Mouse (Mus musculus) intestine, embryonic 16.5 days (tissue): ENCODE results near the gene Rcsd1. TPM values are rescaled to one million over a fixed set of nuclear protein-coding genes. Genes with fewer than 3 reads are reported as not detected.

ENCODE experiments used
- ATAC-seq: fragments of 200-750 bp; cut with Nextera tagmentation; 2 replicates; pipeline ENCODE4 v1.8.0; 2017; ENCODE audit warnings: moderate TSS enrichment, moderate library complexity
- H3K27ac ChIP-seq: fragments of 300-500 bp; sonication (generic); 2 replicates; pipeline ENCODE4 v1.5.1; 2014; ENCODE audit warnings: mild to moderate bottlenecking, low read length
- H3K27me3 ChIP-seq: fragments of 300-500 bp; sonication (generic); replicated peaks from 2 replicates; pipeline ENCODE4 v1.6.1; 2014; ENCODE audit warnings: low read length, control low read depth, mixed read lengths; ENCODE audit not compliant: control insufficient read depth, insufficient read depth
- H3K36me3 ChIP-seq: fragments of 300-500 bp; sonication (generic); 2 replicates; pipeline ENCODE4 v1.6.1; 2014; ENCODE audit warnings: low read length, control low read depth; ENCODE audit not compliant: control insufficient read depth, insufficient read depth
- H3K4me1 ChIP-seq: fragments of 300-500 bp; sonication (generic); 2 replicates; pipeline ENCODE4 v1.6.1; 2014; ENCODE audit warnings: low read length, control low read depth, mixed read lengths; ENCODE audit not compliant: control insufficient read depth, insufficient read depth
- H3K4me2 ChIP-seq: fragments of 300-500 bp; sonication (generic); 2 replicates; pipeline ENCODE4 v1.6.1; 2014; ENCODE audit warnings: low read depth, low read length, control low read depth
- H3K4me3 ChIP-seq: fragments of 300-500 bp; sonication (generic); 2 replicates; pipeline ENCODE4 v1.5.1; 2014; ENCODE audit warnings: mild to moderate bottlenecking, low read length
- H3K9ac ChIP-seq: fragments of 300-500 bp; sonication (generic); 2 replicates; pipeline ENCODE4 v1.6.1; 2014; ENCODE audit warnings: low read depth, low read length
- H3K9me3 ChIP-seq: fragments of 300-500 bp; sonication (generic); 2 replicates; pipeline ENCODE4 v1.6.1; 2016; ENCODE audit warnings: low read length, control low read depth; ENCODE audit not compliant: control insufficient read depth
- WGBS: fragments of 180-500 bp; shearing (Covaris S2); extraction: QIAGEN DNeasy Blood & Tissue Kit; methylation state at CpG from one replicate; pipeline ENCODE4 v1.1.7; 2014; 5-methylcytosine and 5-hydroxymethylcytosine counted together
- polyA plus RNA-seq: library from polyadenylated mRNA; unstranded; fragments of >200 nt; fragmentation: Nextera tagmentation; extraction: Ambion mirVana; gene quantifications from 2 replicates; pipeline ENCODE4 v1.2.1, GENCODE M21; 2015

Rcsd1 gene
- polyA plus RNA-seq, 1 experiment from 2014 or later, result 32.4 TPM

DNA sequence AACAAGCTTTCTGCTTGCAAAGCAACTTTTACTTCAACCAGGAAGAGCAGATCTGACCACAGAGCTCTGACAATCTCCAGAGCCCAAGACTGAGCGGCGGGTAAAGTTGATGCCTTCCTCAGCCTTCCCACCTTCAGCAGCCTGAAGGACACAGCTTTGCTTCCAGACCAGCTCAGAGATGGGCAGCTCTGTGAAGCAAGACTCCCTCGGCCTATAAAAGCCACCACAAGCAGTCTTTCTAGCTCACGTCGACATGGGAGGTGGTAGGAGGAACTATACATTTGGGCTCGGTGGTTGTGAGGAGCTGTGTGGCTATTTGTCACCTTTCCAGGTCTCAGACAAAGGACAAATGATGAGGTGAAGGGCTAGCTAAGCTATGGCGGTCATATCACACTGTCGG lies 11.9 kb downstream of the Rcsd1 start:
- H3K27ac ChIP-seq, result no peak overlapping the region
- H3K4me1 ChIP-seq, result peaks cover 46% of the 10 kb centered on the region
- WGBS, result 61% methylated on average over 8 of the region's 8 CpGs
- no peak overlapping the region for H3K9ac ChIP-seq
- no peaks in the 10 kb centered on the region for H3K27me3 ChIP-seq
- no peak for ATAC-seq
- no peaks in the 10 kb centered on the region for H3K36me3 ChIP-seq
- no peak overlapping the region for H3K4me2 ChIP-seq
- H3K4me3 ChIP-seq, result no peak overlapping the region
- no peaks in the 10 kb centered on the region for H3K9me3 ChIP-seq

- no peaks in the 10 kb centered on the region for H3K36me3 ChIP-seq
- H3K27me3 ChIP-seq, result no peaks in the 10 kb centered on the region
- no peak overlapping the region for H3K27ac ChIP-seq
- H3K4me1 ChIP-seq, result peaks cover 39% of the 10 kb centered on the region
- H3K9ac ChIP-seq, result no peak overlapping the region
- WGBS, result 74% methylated on average over 7 of the region's 7 CpGs
- H3K9me3 ChIP-seq, result no peaks in the 10 kb centered on the region
- H3K4me2 ChIP-seq, result no peak overlapping the region
- ATAC-seq, result no peak
- no peak overlapping the region for H3K4me3 ChIP-seq
Measured at GRCm38 (mm10) chr1:165696870-165697269, 12.7 kb downstream of the Rcsd1 start.

GRCm38 (mm10) chr1:165696040-165696439 lies 13.5 kb downstream of the Rcsd1 start:
- H3K4me1 ChIP-seq, result peaks cover 39% of the 10 kb centered on the region
- no peak overlapping the region for H3K9ac ChIP-seq
- no peaks in the 10 kb centered on the region for H3K27me3 ChIP-seq
- H3K9me3 ChIP-seq, result no peaks in the 10 kb centered on the region
- ATAC-seq, result no peak
- H3K27ac ChIP-seq, result no peak overlapping the region
- no peaks in the 10 kb centered on the region for H3K36me3 ChIP-seq
- H3K4me3 ChIP-seq, result no peak overlapping the region
- 79% methylated on average over 5 of the region's 5 CpGs for WGBS
- H3K4me2 ChIP-seq, result no peak overlapping the region

DNA sequence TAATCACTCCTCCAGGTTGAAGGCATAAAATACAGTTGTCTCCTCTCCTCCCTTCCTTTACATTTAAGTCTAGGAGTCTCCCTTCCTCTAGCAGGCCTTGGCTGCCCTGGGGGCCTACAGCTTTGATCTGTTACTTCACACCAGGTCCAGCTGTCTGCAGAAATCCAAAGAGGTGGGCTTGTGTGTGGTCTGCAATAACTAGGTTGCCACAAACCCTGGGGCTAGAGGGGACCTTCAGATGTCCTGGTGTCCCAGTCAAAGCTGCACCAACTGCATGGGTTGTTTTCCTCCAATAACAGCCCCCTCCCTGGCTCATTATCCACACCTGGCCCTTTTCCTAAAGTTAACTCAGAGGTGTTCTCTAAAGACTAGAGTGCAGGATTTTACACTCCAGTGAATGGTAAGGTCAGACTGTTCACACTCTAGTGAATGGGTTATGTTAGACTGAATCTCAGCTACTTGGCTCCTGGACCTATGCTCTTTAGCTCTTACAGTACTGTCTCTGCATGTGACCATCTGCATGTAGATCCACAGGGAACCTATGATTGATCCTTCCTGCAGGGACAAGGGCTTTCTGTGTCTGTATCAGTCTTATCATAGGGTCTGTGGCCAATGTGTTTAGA lies 14.1 kb downstream of the Rcsd1 start:
- Histone ChIP-seq H3K27ac (no peak overlapping the region), H3K9me3 (no peaks in the 10 kb centered on the region), H3K27me3 (no peaks in the 10 kb centered on the region), H3K4me3 (no peak overlapping the region), H3K4me1 (peaks cover 40% of the 10 kb centered on the region), H3K36me3 (no peaks in the 10 kb centered on the region), H3K4me2 (no peak overlapping the region), H3K9ac (no peak overlapping the region)
- no peak for ATAC-seq

- Histone ChIP-seq H3K4me1 (peaks cover 36% of the 10 kb centered on the region), H3K9ac (no peak overlapping the region), H3K27me3 (no peaks in the 10 kb centered on the region), H3K4me2 (no peak overlapping the region), H3K27ac (peak overlapping the region; percentile 45), H3K36me3 (no peaks in the 10 kb centered on the region), H3K4me3 (no peak overlapping the region), H3K9me3 (no peaks in the 10 kb centered on the region)
- WGBS, result 42% methylated on average over 7 of the region's 7 CpGs
- 0 out of 2 replicates have a peak, but pooled peaks have one; percentile 21 for ATAC-seq
Measured at GRCm38 (mm10) chr1:165693856-165694255, 15.7 kb downstream of the Rcsd1 start.

DNA sequence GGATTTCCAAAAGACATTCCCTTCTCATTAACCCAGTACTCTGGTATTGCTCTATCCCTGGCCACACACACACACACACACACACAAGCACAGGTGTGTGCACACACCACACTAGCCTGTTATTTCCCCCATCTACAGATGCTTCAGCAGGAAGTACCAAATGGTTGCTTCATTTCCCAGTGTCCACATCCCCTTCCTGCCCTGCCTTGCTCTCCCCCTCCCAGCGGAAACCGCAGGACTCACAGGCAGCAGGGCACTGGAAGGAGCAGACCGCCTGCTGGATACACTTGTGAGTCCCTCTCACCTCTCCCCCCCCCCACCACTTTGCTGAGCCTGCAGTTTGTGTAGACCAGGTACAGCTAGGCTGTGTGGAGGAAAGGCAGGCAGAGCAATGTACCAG lies 18.0 kb downstream of the Rcsd1 start:
- H3K4me1 ChIP-seq, result peaks cover 39% of the 10 kb centered on the region
- H3K4me3 ChIP-seq, result no peak overlapping the region
- no peaks in the 10 kb centered on the region for H3K36me3 ChIP-seq
- H3K9ac ChIP-seq, result no peak overlapping the region
- H3K4me2 ChIP-seq, result no peak overlapping the region
- 42% methylated on average over 3 of the region's 3 CpGs for WGBS
- peak; percentile 66 for ATAC-seq
- H3K27me3 ChIP-seq, result no peaks in the 10 kb centered on the region
- H3K27ac ChIP-seq, result no peak overlapping the region
- no peaks in the 10 kb centered on the region for H3K9me3 ChIP-seq

DNA sequence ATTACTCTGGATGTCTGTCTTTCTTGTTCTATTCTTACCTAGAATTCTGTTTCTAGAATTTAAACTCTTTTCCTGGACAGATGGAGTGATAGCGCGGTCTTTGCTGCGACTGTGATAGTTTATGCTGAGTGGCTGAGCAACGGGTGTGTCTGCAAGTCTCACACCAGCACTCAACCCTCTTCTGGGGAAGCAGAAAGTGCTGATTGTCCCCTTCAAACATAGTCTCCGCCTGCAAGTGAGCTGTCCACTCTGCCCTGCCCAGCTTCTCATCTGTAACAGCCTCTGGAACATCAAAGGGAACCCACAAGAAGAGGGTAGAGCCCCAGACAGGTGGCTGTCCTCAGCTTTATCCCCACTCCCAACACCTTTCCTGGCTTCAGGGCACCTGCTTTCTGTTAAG lies 19.7 kb downstream of the Rcsd1 start:
- Histone ChIP-seq H3K4me1 (peaks cover 28% of the 10 kb centered on the region), H3K36me3 (no peaks in the 10 kb centered on the region), H3K9ac (no peak overlapping the region), H3K27me3 (no peaks in the 10 kb centered on the region), H3K9me3 (no peaks in the 10 kb centered on the region), H3K4me3 (no peak overlapping the region), H3K27ac (no peak overlapping the region), H3K4me2 (no peak overlapping the region)
- ATAC-seq, result no peak
- 69% methylated on average over 5 of the region's 5 CpGs for WGBS

- peaks cover 19% of the 10 kb centered on the region for H3K4me1 ChIP-seq
- H3K27ac ChIP-seq, result no peak overlapping the region
- H3K27me3 ChIP-seq, result no peaks in the 10 kb centered on the region
- WGBS, result 90% methylated on average over 2 of the region's 2 CpGs
- no peak overlapping the region for H3K4me2 ChIP-seq
- H3K36me3 ChIP-seq, result no peaks in the 10 kb centered on the region
- H3K9ac ChIP-seq, result no peak overlapping the region
- no peak overlapping the region for H3K4me3 ChIP-seq
- no peak for ATAC-seq
- no peaks in the 10 kb centered on the region for H3K9me3 ChIP-seq
Measured at GRCm38 (mm10) chr1:165687861-165688260, 21.7 kb downstream of the Rcsd1 start.

GRCm38 (mm10) chr1:165686963-165687362 lies 22.6 kb downstream of the Rcsd1 start:
- Histone ChIP-seq H3K4me1 (peaks cover 15% of the 10 kb centered on the region), H3K9me3 (no peaks in the 10 kb centered on the region), H3K27ac (no peak overlapping the region), H3K36me3 (no peaks in the 10 kb centered on the region), H3K27me3 (no peaks in the 10 kb centered on the region), H3K4me3 (no peak overlapping the region), H3K9ac (no peak overlapping the region), H3K4me2 (no peak overlapping the region)
- ATAC-seq, result no peak
- WGBS, result 50% methylated on average over 8 of the region's 8 CpGs

GRCm38 (mm10) chr1:165686349-165686748 lies 23.2 kb downstream of the Rcsd1 start:
- no peak for ATAC-seq
- Histone ChIP-seq H3K36me3 (no peaks in the 10 kb centered on the region), H3K27me3 (no peaks in the 10 kb centered on the region), H3K27ac (no peak overlapping the region), H3K4me2 (no peak overlapping the region), H3K9ac (no peak overlapping the region), H3K4me3 (no peak overlapping the region), H3K9me3 (no peaks in the 10 kb centered on the region), H3K4me1 (peaks cover 12% of the 10 kb centered on the region)
- 67% methylated on average over 6 of the region's 6 CpGs for WGBS
